Mouse (Mus musculus): Measurements from ENCODE around the gene Myrf.
"Not testable (repeated sequence)": the region's sequence is repeated elsewhere in the genome, so short reads cannot be mapped to it uniquely, and the experiment has no call there.

Myrf gene

GRCm38 (mm10) chr19:10176477-10176876 is 64.1 kb downstream of the Myrf start:
- no peak for DNase-seq (ENCODE audit: low spot score)

- DNase-seq (ENCODE audit: low spot score) = no peak
These were observed 65.6 kb downstream of the Myrf start for GRCm38 (mm10) chr19:10174956-10175355.

GRCm38 (mm10) chr19:10173844-10174539 is 66.6 kb downstream of the Myrf start:
- no peak for DNase-seq (ENCODE audit: low spot score)

- DNase-seq (ENCODE audit: low spot score) = no peak
These were observed 67.3 kb downstream of the Myrf start for GRCm38 (mm10) chr19:10173116-10173718.

GRCm38 (mm10) chr19:10171846-10172245 is 68.7 kb downstream of the Myrf start:
- DNase-seq (ENCODE audit: low spot score) = no peak

- DNase-seq (ENCODE audit: low spot score) = no peak
These were observed 69.2 kb downstream of the Myrf start for GRCm38 (mm10) chr19:10171359-10171758.

- DNase-seq (ENCODE audit: low spot score) = no peak
These were observed 70.1 kb downstream of the Myrf start for GRCm38 (mm10) chr19:10170466-10170865.

GRCm38 (mm10) chr19:10169692-10170330 is 70.7 kb downstream of the Myrf start:
- DNase-seq (ENCODE audit: low spot score) = not testable (repeated sequence)

- DNase-seq (ENCODE audit: low spot score) = no peak
These were observed 71.4 kb downstream of the Myrf start for GRCm38 (mm10) chr19:10169179-10169578.

- no peak for DNase-seq (ENCODE audit: low spot score)
These were observed 72.1 kb downstream of the Myrf start for GRCm38 (mm10) chr19:10168441-10168840.

- no peak for DNase-seq (ENCODE audit: low spot score)
These were observed 72.6 kb downstream of the Myrf start for GRCm38 (mm10) chr19:10167951-10168350.

- DNase-seq (ENCODE audit: low spot score) = no peak
These were observed 73.4 kb downstream of the Myrf start for GRCm38 (mm10) chr19:10167112-10167511.

- not testable (repeated sequence) for DNase-seq (ENCODE audit: low spot score)
These were observed 74.6 kb downstream of the Myrf start for GRCm38 (mm10) chr19:10165928-10166327.

- DNase-seq (ENCODE audit: low spot score) = no peak
These were observed 76.7 kb downstream of the Myrf start for GRCm38 (mm10) chr19:10163896-10164295.

All from embryo, embryonic 10.5 days (tissue).